Mouse (Mus musculus) embryonic facial prominence, embryonic 15.5 days (tissue): ENCODE measurements around the gene Coq9. TPM values are rescaled to one million over a fixed set of nuclear protein-coding genes. Genes with fewer than 3 reads are reported as not detected.

ENCODE experiments used
- ATAC-seq: fragments of 200-750 bp; cut with Nextera tagmentation; 2 replicates; pipeline ENCODE4 v1.8.0; 2017; ENCODE audit warnings: low read depth, moderate TSS enrichment; ENCODE audit not compliant: insufficient number of reproducible peaks, low FRiP score, low TSS enrichment
- H3K27ac ChIP-seq: fragments of 300-500 bp; sonication (generic); replicated peaks from 2 replicates; pipeline ENCODE4 v1.5.1; 2015; ENCODE audit warnings: mild to moderate bottlenecking, inconsistent platforms
- H3K27me3 ChIP-seq: fragments of 300-500 bp; sonication (generic); 2 replicates; pipeline ENCODE4 v1.6.1; 2015; ENCODE audit warnings: inconsistent platforms
- H3K36me3 ChIP-seq: fragments of 300-500 bp; sonication (generic); 2 replicates; pipeline ENCODE4 v1.6.1; 2015; ENCODE audit warnings: mild to moderate bottlenecking, inconsistent platforms
- H3K4me1 ChIP-seq: fragments of 300-500 bp; sonication (generic); 2 replicates; pipeline ENCODE4 v1.6.1; 2015; ENCODE audit warnings: inconsistent platforms
- H3K4me2 ChIP-seq: fragments of 300-500 bp; sonication (generic); replicated peaks from 2 replicates; pipeline ENCODE4 v1.6.1; 2015; ENCODE audit warnings: mild to moderate bottlenecking, inconsistent platforms
- H3K4me3 ChIP-seq: fragments of 300-500 bp; sonication (generic); replicated peaks from 2 replicates; pipeline ENCODE4 v1.5.1; 2015; ENCODE audit warnings: mild to moderate bottlenecking, inconsistent platforms
- H3K9ac ChIP-seq: fragments of 300-500 bp; sonication (generic); 2 replicates; pipeline ENCODE4 v1.6.1; 2015; ENCODE audit warnings: inconsistent platforms
- H3K9me3 ChIP-seq: fragments of 300-500 bp; sonication (generic); replicated peaks from 2 replicates; pipeline ENCODE4 v1.6.1; 2016; ENCODE audit warnings: inconsistent platforms
- WGBS: fragments of 180-500 bp; shearing (Covaris S2); methylation state at CpG from one replicate; pipeline ENCODE4 v1.1.7; 2015; 5-methylcytosine and 5-hydroxymethylcytosine counted together
- polyA plus RNA-seq: library from polyadenylated mRNA; unstranded; fragments of >200 nt; fragmentation: Nextera tagmentation; extraction: Ambion mirVana; gene quantifications from 2 replicates; pipeline ENCODE4 v1.2.1, GENCODE M21; 2015

The Coq9 gene
- polyA plus RNA-seq, 1 experiment from 2014 or later: 80.7 TPM

GRCm38 (mm10) chr8:94807506-94807905 is 30.6 kb upstream of the Coq9 start:
- H3K36me3 ChIP-seq: no peaks in the 10 kb centered on the region
- H3K27me3 ChIP-seq: no peaks in the 10 kb centered on the region
- no peak overlapping the region for H3K27ac ChIP-seq
- 42% methylated on average over 7 of the region's 7 CpGs for WGBS
- H3K4me1 ChIP-seq: peaks cover 2% of the 10 kb centered on the region
- ATAC-seq: no peak
- no peak overlapping the region for H3K4me2 ChIP-seq
- no peak overlapping the region for H3K9ac ChIP-seq
- no peaks in the 10 kb centered on the region for H3K9me3 ChIP-seq
- H3K4me3 ChIP-seq: no peak overlapping the region

- no peak overlapping the region for H3K4me3 ChIP-seq
- no peak overlapping the region for H3K9ac ChIP-seq
- no peaks in the 10 kb centered on the region for H3K27me3 ChIP-seq
- H3K27ac ChIP-seq: no peak overlapping the region
- 74% methylated on average over 6 of the region's 6 CpGs for WGBS
- no peaks in the 10 kb centered on the region for H3K9me3 ChIP-seq
- no peaks in the 10 kb centered on the region for H3K36me3 ChIP-seq
- no peak overlapping the region for H3K4me2 ChIP-seq
- ATAC-seq: no peak
- H3K4me1 ChIP-seq: peaks cover 5% of the 10 kb centered on the region
Observed at GRCm38 (mm10) chr8:94808372-94808771, 29.7 kb upstream of the Coq9 start.

GRCm38 (mm10) chr8:94810153-94810552 is 28.0 kb upstream of the Coq9 start, which contains the start of gene Ccl17:
Gene Ccl17, plus strand, starts transcription at chr8:94810453.
- Histone ChIP-seq H3K4me2 (no peak within 1 kb of the TSS), H3K4me3 (no peak within 1 kb of the TSS), H3K27me3 (no peaks in the 10 kb centered on the region), H3K9ac (no peak within 1 kb of the TSS), H3K4me1 (peaks cover 5% of the 10 kb centered on the region), H3K27ac (no peak within 1 kb of the TSS), H3K9me3 (no peaks in the 10 kb centered on the region), H3K36me3 (no peaks in the 10 kb centered on the region)
- WGBS: 58% methylated on average over 3 of the region's 3 CpGs
- no peak for ATAC-seq

- no peak for ATAC-seq
- Histone ChIP-seq H3K4me1 (peaks cover 5% of the 10 kb centered on the region), H3K4me2 (no peak overlapping the region), H3K27me3 (no peaks in the 10 kb centered on the region), H3K27ac (no peak overlapping the region), H3K4me3 (no peak overlapping the region), H3K9ac (no peak overlapping the region), H3K36me3 (no peaks in the 10 kb centered on the region), H3K9me3 (no peaks in the 10 kb centered on the region)
- 72% methylated on average over 5 of the region's 5 CpGs for WGBS
Observed at GRCm38 (mm10) chr8:94810855-94811254, 27.3 kb upstream of the Coq9 start.

- Histone ChIP-seq H3K9ac (no peak overlapping the region), H3K27ac (no peak overlapping the region), H3K4me2 (no peak overlapping the region), H3K36me3 (no peaks in the 10 kb centered on the region), H3K4me1 (peaks cover 5% of the 10 kb centered on the region), H3K9me3 (no peaks in the 10 kb centered on the region), H3K4me3 (no peak overlapping the region), H3K27me3 (no peaks in the 10 kb centered on the region)
- WGBS: 64% methylated on average over 6 of the region's 6 CpGs
- no peak for ATAC-seq
Observed at GRCm38 (mm10) chr8:94811654-94812053, 26.5 kb upstream of the Coq9 start.

- H3K36me3 ChIP-seq: no peaks in the 10 kb centered on the region
- peaks cover 5% of the 10 kb centered on the region for H3K4me1 ChIP-seq
- ATAC-seq: no peak; the same call in 1 of the 2 replicates
- peak overlapping the region; percentile 38; the same call in 1 of the 2 replicates for H3K4me2 ChIP-seq
- no peak overlapping the region for H3K27ac ChIP-seq
- no peaks in the 10 kb centered on the region for H3K9me3 ChIP-seq
- no peaks in the 10 kb centered on the region for H3K27me3 ChIP-seq
- 0 out of 2 replicates have a peak overlapping the region, but pooled peaks have one; percentile 12 for H3K4me3 ChIP-seq
- no peak overlapping the region for H3K9ac ChIP-seq
- 29% methylated on average over 6 of the region's 6 CpGs for WGBS
Observed at GRCm38 (mm10) chr8:94812645-94813098, 25.4 kb upstream of the Coq9 start.

- H3K36me3 ChIP-seq: no peaks in the 10 kb centered on the region
- H3K4me1 ChIP-seq: peaks cover 5% of the 10 kb centered on the region
- no peak overlapping the region for H3K4me3 ChIP-seq
- H3K27me3 ChIP-seq: no peaks in the 10 kb centered on the region
- no peak overlapping the region for H3K9ac ChIP-seq
- H3K27ac ChIP-seq: no peak overlapping the region
- H3K4me2 ChIP-seq: no peak overlapping the region
- WGBS: 5% methylated on average over 1 of the region's 1 CpGs
- no peak for ATAC-seq
- no peaks in the 10 kb centered on the region for H3K9me3 ChIP-seq
Observed at GRCm38 (mm10) chr8:94814556-94814955, 23.6 kb upstream of the Coq9 start.

- 87% methylated on average over 11 of the region's 11 CpGs for WGBS
- H3K27ac ChIP-seq: no peak overlapping the region
- no peak for ATAC-seq
- H3K36me3 ChIP-seq: peaks cover 8% of the 10 kb centered on the region
- H3K27me3 ChIP-seq: no peaks in the 10 kb centered on the region
- H3K9ac ChIP-seq: no peak overlapping the region
- no peak overlapping the region for H3K4me3 ChIP-seq
- H3K4me2 ChIP-seq: no peak overlapping the region
- H3K4me1 ChIP-seq: 0 out of 2 replicates have a peak, but pooled peaks cover 3% of the 10 kb centered on the region
- H3K9me3 ChIP-seq: no peaks in the 10 kb centered on the region
Observed at GRCm38 (mm10) chr8:94817933-94818332, 20.2 kb upstream of the Coq9 start.

- ATAC-seq: no peak
- Histone ChIP-seq H3K27me3 (no peaks in the 10 kb centered on the region), H3K27ac (no peak overlapping the region), H3K9me3 (no peaks in the 10 kb centered on the region), H3K4me1 (0 out of 2 replicates have a peak, but pooled peaks cover 5% of the 10 kb centered on the region), H3K4me2 (no peak overlapping the region), H3K36me3 (peaks cover 26% of the 10 kb centered on the region), H3K4me3 (no peak overlapping the region), H3K9ac (no peak overlapping the region)
- WGBS: 82% methylated on average over 6 of the region's 6 CpGs
Observed at GRCm38 (mm10) chr8:94819671-94820179, 18.4 kb upstream of the Coq9 start.

GRCm38 (mm10) chr8:94820553-94820952 is 17.6 kb upstream of the Coq9 start:
- no peak overlapping the region; the same call in 1 of the 2 replicates for H3K27ac ChIP-seq
- 0 out of 2 replicates have a peak, but pooled peaks cover 5% of the 10 kb centered on the region for H3K4me1 ChIP-seq
- peaks cover 32% of the 10 kb centered on the region for H3K36me3 ChIP-seq
- H3K27me3 ChIP-seq: no peaks in the 10 kb centered on the region
- no peaks in the 10 kb centered on the region for H3K9me3 ChIP-seq
- ATAC-seq: peak; percentile 35; the same call in 1 of the 2 replicates
- 55% methylated on average over 7 of the region's 7 CpGs for WGBS
- H3K4me2 ChIP-seq: no peak overlapping the region
- H3K4me3 ChIP-seq: no peak overlapping the region
- H3K9ac ChIP-seq: no peak overlapping the region

GRCm38 (mm10) chr8:94821381-94821780 is 16.7 kb upstream of the Coq9 start:
- Histone ChIP-seq H3K27ac (no peak overlapping the region), H3K4me3 (no peak overlapping the region), H3K36me3 (peaks cover 37% of the 10 kb centered on the region), H3K4me2 (no peak overlapping the region), H3K9me3 (no peaks in the 10 kb centered on the region), H3K27me3 (no peaks in the 10 kb centered on the region), H3K9ac (no peak overlapping the region), H3K4me1 (0 out of 2 replicates have a peak, but pooled peaks cover 5% of the 10 kb centered on the region)
- 84% methylated on average over 2 of the region's 2 CpGs for WGBS
- ATAC-seq: no peak
